Mouse (Mus musculus) layer of hippocampus, adult 8-10 months (tissue): ENCODE measurements around the gene Polm. TPM values are rescaled to one million over a fixed set of nuclear protein-coding genes. Genes with fewer than 3 reads are reported as not detected.
"Not testable (repeated sequence)": the region's sequence is repeated elsewhere in the genome, so short reads cannot be mapped to it uniquely, and the experiment has no call there.

Experiments used
- DNase-seq, 2 experiments: peaks; one replicate each; pipeline ENCODE4 v3.0.0; 2022; ENCODE audit warnings: low spot score in 2 of 2
- total RNA-seq, 4 experiments: library from RNA; stranded (reverse); gene quantifications; 2 replicates each; pipeline ENCODE4 v1.2.4; 2022

Polm gene
- total RNA-seq, 4 experiments from 2014 or later: 9.2 to 17.6 (median 14.7) TPM

- DNase-seq: peak; percentile 62 to 72
Observed at GRCm38 (mm10) chr11:5855902-5856301, 18.1 kb upstream of the Polm start.

GRCm38 (mm10) chr11:5855481-5855880 lies 17.7 kb upstream of the Polm start:
- DNase-seq: no peak

- DNase-seq: no peak
Observed at GRCm38 (mm10) chr11:5852314-5852713, 14.5 kb upstream of the Polm start.

DNA sequence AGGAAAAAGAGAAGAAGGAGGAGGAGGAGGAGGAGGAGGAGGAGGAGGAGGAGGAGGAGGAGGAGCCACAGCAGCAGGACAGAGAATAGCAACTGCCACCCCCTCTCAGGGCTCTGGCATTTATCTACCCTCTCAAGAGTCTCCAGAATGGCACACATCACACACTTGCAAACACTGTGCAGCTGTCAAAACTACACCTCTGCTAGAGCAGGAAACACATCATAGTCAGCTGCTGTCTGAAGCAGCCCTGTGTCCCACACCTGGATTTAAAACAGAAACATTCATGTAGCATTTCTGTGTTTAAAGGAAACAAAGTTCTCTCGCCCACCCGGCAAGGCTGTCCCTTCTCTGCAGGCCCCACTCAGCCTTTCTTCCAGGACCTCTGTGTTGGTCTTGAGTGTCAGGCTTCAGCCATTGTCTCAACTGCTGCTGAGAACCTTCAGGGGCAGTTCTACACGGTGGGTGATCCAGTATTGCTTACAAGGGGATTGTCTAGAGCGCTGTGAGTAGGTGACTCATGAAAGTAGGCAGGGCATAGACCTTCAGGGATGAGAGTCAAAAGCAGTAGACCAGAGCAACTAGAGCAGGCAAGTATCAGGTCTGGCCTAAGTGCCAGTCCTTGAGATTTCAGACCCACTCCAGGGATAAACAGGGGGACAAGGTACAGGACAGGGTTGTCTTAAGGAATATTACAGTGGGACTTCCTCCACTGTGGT lies 13.4 kb upstream of the Polm start:
- no peak for DNase-seq

GRCm38 (mm10) chr11:5850452-5850851 lies 12.6 kb upstream of the Polm start:
- DNase-seq: no peak

GRCm38 (mm10) chr11:5849316-5849715 lies 11.5 kb upstream of the Polm start:
- no peak for DNase-seq

GRCm38 (mm10) chr11:5848741-5849140 lies 10.9 kb upstream of the Polm start:
- DNase-seq: peak; percentile 77 to 81

- DNase-seq: no peak
Observed at GRCm38 (mm10) chr11:5846639-5847345, 9.0 kb upstream of the Polm start.

DNA sequence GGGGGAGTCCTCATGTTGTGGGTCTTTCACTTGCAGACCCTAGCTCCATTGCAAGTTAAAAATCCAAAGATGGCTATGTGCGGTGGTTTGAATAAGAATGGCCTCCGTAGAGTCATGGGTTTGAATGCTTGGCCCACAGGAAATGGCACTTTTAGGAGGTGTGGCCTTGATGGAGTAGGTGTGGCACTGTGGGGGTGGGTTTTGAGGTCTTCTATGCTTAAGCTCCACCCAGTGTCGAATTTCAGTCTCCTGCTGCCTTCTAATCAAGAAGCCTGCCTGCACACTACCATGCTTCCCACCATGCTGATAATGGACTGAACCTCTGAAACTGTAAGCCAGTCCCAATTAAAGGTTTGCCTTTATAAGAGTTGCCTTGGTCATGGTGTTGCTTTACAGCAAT lies 5.3 kb upstream of the Polm start:
- no peak for DNase-seq

GRCm38 (mm10) chr11:5841751-5842150 lies 3.9 kb upstream of the Polm start:
- no peak for DNase-seq

DNA sequence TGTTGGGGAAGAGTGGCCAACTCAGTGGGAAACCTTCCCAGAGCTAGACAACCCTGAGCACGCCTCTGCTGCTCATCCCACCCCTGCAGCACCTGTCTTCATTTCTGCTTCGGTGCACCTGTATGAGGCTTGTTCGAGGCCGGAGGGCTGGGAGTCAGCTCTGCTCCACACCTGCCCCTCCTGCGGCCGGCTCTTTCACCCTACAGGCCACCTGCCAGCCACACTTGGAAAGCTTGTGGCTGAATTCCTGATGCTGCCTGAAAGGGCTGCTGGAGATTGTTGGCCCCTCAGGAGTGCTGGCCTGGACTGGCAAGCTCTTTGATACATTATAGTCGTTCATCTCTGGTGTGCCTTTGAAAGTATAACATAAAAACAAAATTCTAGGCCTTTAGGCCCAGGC lies 2.5 kb upstream of the Polm start:
- DNase-seq: no peak

- no peak for DNase-seq
Observed at GRCm38 (mm10) chr11:5836126-5836525, 1.7 kb downstream of the Polm start.

DNA sequence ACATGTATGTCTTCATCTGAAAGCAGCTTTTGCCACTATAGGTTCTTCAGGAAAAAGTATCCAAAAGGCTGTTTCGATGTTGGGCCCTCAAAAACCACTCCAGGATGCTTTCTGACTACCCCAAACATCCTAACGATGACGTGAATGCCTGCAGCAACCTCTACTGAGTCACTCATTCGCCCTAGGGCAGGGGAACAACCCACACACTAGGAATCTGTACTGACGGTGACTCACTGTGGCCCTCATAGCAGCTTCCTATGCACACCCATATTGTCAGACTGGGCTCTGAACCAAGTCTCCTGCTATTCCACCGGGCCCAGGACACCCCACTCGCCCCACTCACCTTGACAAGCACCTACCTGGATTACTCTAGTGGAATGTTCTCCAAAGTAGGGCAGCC lies 2.8 kb downstream of the Polm start:
- no peak for DNase-seq

DNA sequence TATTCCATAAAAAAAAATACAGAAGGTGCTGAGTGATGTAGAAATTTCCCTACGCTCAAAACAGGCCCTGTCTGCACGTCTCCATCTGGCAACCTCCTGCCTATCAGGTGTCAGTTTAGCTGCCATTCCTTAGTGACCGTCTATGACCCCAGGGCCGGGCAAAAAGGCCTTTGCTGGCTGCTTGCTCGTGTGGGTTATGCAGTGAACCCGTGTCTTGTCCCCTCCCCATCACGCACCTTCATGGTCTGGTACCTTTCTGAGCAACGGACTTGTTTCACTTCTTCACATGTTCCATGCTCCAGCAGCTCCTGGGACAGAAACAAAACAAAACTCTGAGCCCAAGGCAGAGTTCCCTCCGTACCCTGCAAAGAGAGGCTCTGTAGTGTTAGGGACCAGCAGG lies 3.3 kb downstream of the Polm start:
- no peak for DNase-seq

GRCm38 (mm10) chr11:5829327-5829726 lies 8.5 kb downstream of the Polm start:
- no peak for DNase-seq

DNA sequence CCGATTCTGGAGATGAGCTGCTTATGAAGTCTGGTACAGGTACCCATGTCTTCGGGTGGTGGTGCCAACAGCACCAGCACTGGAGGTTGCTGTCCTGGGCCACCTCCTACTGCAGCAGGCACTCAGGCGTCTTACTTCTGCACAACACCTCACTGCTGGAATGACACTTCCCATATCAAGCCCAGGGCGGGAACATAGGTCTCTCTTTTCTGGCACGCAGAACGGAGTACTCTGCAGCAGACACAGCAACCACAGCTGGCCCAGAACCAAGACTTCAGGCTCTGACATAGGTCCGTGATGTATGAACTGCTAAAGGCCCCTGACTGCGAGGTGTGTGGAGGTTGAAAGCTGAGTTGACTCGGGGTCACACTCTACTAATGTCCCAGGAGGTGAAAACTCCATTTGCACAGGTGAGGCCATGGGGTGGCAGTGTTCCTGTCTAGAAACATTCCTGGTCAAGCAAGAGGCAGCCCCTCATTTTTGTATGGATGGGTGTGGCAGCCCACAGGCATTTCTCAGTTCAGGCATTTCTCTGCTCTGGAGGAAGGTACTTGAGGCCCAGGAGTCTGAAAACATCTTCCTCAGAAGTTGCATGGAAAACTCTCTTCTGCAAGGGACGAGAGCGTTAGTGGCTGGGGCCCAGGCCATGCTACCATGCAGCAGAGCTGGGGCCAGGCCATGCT lies 9.2 kb downstream of the Polm start:
- DNase-seq: no peak

DNA sequence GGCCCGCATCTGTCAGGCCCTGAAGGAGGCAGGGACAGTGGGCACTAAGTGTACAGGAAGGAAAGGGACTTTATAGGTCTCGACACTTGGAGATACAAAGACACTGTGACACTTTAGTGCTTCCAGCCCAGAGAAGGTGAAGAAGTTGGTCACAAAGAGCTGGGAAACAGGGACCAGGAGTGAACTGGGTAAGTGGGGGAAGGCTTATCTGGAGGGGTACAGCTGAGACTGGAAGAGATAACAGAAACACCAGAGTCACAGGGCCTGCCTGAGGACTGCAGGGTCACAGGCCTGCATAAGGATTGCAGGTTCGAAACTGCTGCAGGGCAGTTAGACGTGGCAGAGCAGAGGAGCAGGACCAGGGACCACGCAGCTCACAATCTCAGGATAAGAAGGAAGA lies 9.9 kb downstream of the Polm start:
- DNase-seq: no peak

DNA sequence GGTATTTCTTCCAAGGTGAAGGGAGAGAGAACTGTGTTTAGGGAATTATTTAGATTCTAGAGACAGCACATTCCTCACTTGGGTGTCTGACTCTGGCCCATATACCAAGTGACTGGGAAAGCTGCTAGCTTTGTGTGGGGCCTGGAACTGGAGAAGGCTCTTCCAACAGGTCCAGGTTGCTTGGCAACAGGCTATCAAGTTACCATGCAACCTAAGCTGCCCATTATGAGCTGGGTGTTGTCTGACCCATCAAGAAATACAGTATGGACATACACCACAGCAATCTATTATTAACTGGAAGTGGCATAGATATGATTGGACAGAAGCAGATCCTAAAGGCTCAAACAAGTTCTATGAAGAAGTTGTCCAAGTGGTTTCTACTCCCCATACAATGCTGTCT lies 12.4 kb downstream of the Polm start:
- no peak for DNase-seq

GRCm38 (mm10) chr11:5819223-5819622 lies 18.6 kb downstream of the Polm start:
- no peak for DNase-seq

GRCm38 (mm10) chr11:5813381-5813780 lies 24.4 kb downstream of the Polm start:
- no peak for DNase-seq

DNA sequence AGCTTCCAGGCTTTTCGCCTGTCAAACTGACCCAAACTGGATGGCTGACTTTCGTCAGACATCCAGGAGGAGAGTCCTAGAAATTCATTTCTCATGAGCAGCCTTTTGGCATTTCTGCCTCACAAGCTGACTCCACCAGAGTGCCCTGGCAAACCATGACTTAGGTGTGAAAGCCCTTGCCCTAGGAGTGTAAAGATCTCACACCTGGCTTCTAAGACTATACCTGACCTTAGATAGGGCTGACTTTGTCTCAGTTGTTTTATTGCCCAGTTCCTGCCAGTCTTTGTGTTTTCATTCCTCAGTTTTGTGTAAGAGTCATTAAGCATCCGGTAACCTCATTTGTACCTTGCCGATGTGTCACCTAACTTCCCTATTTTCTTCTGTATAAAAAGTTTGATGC lies 28.3 kb downstream of the Polm start:
- not testable (repeated sequence) for DNase-seq

- no peak for DNase-seq
Observed at GRCm38 (mm10) chr11:5807956-5808355, 29.9 kb downstream of the Polm start.

GRCm38 (mm10) chr11:5805711-5806110 lies 32.1 kb downstream of the Polm start:
- no peak for DNase-seq
